Mouse (Mus musculus) intestine, embryonic 16.5 days (tissue): Measurements from ENCODE around the gene Gm4778. TPM values are rescaled to one million over a fixed set of nuclear protein-coding genes. Genes with fewer than 3 reads are reported as not detected.
A peak's percentile ranks its signal among the peaks of the same experiment; 100 is the strongest.
"Not testable (repeated sequence)": the region's sequence is repeated elsewhere in the genome, so short reads cannot be mapped to it uniquely, and the experiment has no call there.

Source experiments
- ATAC-seq: fragments of 200-750 bp; cut with Nextera tagmentation; 2 replicates; pipeline ENCODE4 v1.8.0; 2017; ENCODE audit warnings: moderate TSS enrichment, moderate library complexity
- H3K27ac ChIP-seq: fragments of 300-500 bp; sonication (generic); 2 replicates; pipeline ENCODE4 v1.5.1; 2014; ENCODE audit warnings: mild to moderate bottlenecking, low read length
- H3K27me3 ChIP-seq: fragments of 300-500 bp; sonication (generic); replicated peaks from 2 replicates; pipeline ENCODE4 v1.6.1; 2014; ENCODE audit warnings: low read length, control low read depth, mixed read lengths; ENCODE audit not compliant: control insufficient read depth, insufficient read depth
- H3K36me3 ChIP-seq: fragments of 300-500 bp; sonication (generic); 2 replicates; pipeline ENCODE4 v1.6.1; 2014; ENCODE audit warnings: low read length, control low read depth; ENCODE audit not compliant: control insufficient read depth, insufficient read depth
- H3K4me1 ChIP-seq: fragments of 300-500 bp; sonication (generic); 2 replicates; pipeline ENCODE4 v1.6.1; 2014; ENCODE audit warnings: low read length, control low read depth, mixed read lengths; ENCODE audit not compliant: control insufficient read depth, insufficient read depth
- H3K4me2 ChIP-seq: fragments of 300-500 bp; sonication (generic); 2 replicates; pipeline ENCODE4 v1.6.1; 2014; ENCODE audit warnings: low read depth, low read length, control low read depth
- H3K4me3 ChIP-seq: fragments of 300-500 bp; sonication (generic); 2 replicates; pipeline ENCODE4 v1.5.1; 2014; ENCODE audit warnings: mild to moderate bottlenecking, low read length
- H3K9ac ChIP-seq: fragments of 300-500 bp; sonication (generic); 2 replicates; pipeline ENCODE4 v1.6.1; 2014; ENCODE audit warnings: low read depth, low read length
- H3K9me3 ChIP-seq: fragments of 300-500 bp; sonication (generic); 2 replicates; pipeline ENCODE4 v1.6.1; 2016; ENCODE audit warnings: low read length, control low read depth; ENCODE audit not compliant: control insufficient read depth
- WGBS: fragments of 180-500 bp; shearing (Covaris S2); extraction: QIAGEN DNeasy Blood & Tissue Kit; methylation state at CpG from one replicate; pipeline ENCODE4 v1.1.7; 2014; 5-methylcytosine and 5-hydroxymethylcytosine counted together
- polyA plus RNA-seq: library from polyadenylated mRNA; unstranded; fragments of >200 nt; fragmentation: Nextera tagmentation; extraction: Ambion mirVana; gene quantifications from 2 replicates; pipeline ENCODE4 v1.2.1, GENCODE M21; 2015

Gene Gm4778
- not detected in 2 replicates for polyA plus RNA-seq

DNA sequence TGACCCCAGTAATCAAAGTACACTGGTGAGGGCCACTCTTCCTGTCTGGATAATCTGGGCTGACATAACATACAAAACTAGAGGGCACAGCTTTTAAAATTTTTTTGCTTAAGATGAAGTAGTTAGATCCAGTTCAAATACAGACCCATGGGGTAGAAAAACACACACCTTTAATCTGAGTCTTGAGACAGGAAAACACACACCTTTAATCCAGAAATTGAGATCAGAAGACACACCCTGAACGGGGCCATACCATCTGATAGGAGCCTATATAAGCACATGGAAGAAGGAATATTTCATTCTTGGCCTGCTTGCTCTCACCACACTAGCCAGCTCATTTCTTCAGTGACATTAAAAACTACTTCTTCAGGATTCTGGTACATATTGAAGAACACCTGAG lies at the start of gene Gm4778:
Gene Gm4778 (plus strand): TSS at position 301 of the 400 bp plus-strand sequence.
- H3K9ac ChIP-seq, H3K4me1 ChIP-seq, H3K4me3 ChIP-seq, H3K9me3 ChIP-seq, ATAC-seq, H3K4me2 ChIP-seq, H3K27ac ChIP-seq, H3K27me3 ChIP-seq, H3K36me3 ChIP-seq: not testable (repeated sequence)
- 100% methylated on average over 1 of the region's 1 CpGs for WGBS

DNA sequence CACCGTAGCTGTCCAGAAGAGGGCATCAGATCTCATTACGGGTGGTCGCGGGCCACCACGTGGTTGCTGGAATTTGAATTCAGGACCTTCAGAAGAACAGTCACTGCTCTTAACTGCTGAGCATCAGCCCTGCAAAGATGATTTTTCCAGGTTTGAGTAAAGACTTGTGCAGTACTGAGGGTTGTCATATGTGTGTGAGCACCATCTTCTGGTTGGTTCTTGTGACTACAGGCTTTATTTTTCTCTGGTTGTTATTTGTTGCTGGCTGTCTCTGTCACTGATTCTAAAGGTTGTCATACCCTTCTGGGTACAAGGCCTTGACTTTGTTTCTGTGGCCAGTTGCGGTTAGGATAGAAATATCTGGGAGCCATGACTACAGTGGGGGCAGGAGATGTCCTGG lies 3.2 kb upstream of the Gm4778 start:
- H3K4me2 ChIP-seq = no peak overlapping the region
- H3K9ac ChIP-seq = no peak overlapping the region
- H3K36me3 ChIP-seq = no peaks in the 10 kb centered on the region
- no peak overlapping the region for H3K4me3 ChIP-seq
- no peaks in the 10 kb centered on the region for H3K27me3 ChIP-seq
- WGBS = 44% methylated on average over 6 of the region's 6 CpGs
- H3K27ac ChIP-seq = no peak overlapping the region
- H3K4me1 ChIP-seq = no peaks in the 10 kb centered on the region
- ATAC-seq = 0 out of 2 replicates have a peak, but pooled peaks have one; percentile 26
- H3K9me3 ChIP-seq = no peaks in the 10 kb centered on the region

DNA sequence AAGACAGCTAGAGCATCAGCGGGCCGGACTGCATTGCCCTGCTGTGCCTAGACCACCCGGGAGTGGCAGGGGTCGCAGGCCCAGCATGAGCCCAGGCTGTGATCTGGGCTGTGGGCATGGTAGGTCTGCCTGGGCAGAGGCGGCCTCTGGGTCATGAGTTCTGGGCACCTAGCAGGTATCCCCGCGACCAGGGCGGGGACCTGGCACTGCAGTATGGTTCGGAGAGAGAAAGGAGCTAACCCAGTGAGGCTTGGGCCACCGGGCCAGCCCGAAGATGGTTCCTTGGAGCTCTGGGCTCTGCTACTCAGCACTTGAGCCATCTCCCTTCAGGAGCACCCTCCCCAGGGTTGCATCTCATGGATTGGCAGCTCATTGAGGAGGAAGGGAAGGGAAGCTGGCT lies 12.2 kb downstream of the Gm4778 start:
- 89% methylated on average over 11 of the region's 11 CpGs for WGBS
- Histone ChIP-seq H3K9ac (no peak overlapping the region), H3K27ac (no peak overlapping the region), H3K4me3 (no peak overlapping the region), H3K4me1 (no peaks in the 10 kb centered on the region), H3K4me2 (no peak overlapping the region), H3K9me3 (no peaks in the 10 kb centered on the region), H3K27me3 (no peaks in the 10 kb centered on the region), H3K36me3 (no peaks in the 10 kb centered on the region)
- no peak for ATAC-seq

DNA sequence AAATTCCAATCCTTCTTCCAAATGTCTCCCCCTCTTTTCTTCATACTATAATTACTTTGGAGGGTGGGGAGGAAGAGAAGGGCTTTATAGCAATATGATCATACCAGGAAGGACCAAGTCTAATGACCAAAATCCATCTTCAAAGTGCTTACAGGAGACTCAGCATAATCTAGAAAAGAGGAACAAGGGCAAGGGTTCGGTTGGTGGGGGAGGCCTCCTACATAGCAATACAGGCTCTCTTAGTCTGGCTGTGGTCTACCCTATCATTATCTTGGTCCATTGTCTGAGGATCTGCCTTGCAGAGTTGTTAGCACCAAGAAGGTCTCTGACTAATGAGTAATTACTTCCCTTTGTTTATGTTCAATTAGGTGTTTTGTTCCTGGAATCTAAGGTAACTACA lies 41.6 kb downstream of the Gm4778 start:
- no peak for ATAC-seq
- 68% methylated on average over 1 of the region's 1 CpGs for WGBS
- no peak overlapping the region for H3K27ac ChIP-seq
- no peaks in the 10 kb centered on the region for H3K36me3 ChIP-seq
- H3K27me3 ChIP-seq = no peaks in the 10 kb centered on the region
- no peak overlapping the region for H3K9ac ChIP-seq
- no peak overlapping the region for H3K4me3 ChIP-seq
- H3K4me2 ChIP-seq = no peak overlapping the region
- no peaks in the 10 kb centered on the region for H3K4me1 ChIP-seq
- no peaks in the 10 kb centered on the region for H3K9me3 ChIP-seq

- Histone ChIP-seq H3K27me3 (no peaks in the 10 kb centered on the region), H3K4me1 (0 out of 2 replicates have a peak, but pooled peaks cover 6% of the 10 kb centered on the region), H3K36me3 (no peaks in the 10 kb centered on the region), H3K4me2 (no peak overlapping the region), H3K27ac (no peak overlapping the region), H3K9me3 (no peaks in the 10 kb centered on the region), H3K4me3 (no peak overlapping the region), H3K9ac (no peak overlapping the region)
- no peak for ATAC-seq
Observed at GRCm38 (mm10) chr3:94306975-94307374, 43.1 kb downstream of the Gm4778 start.

GRCm38 (mm10) chr3:94309633-94310363 lies 46.0 kb downstream of the Gm4778 start, which contains the start of gene Them4:
TSS of gene Them4 (plus strand) at chr3:94310089.
- WGBS = under 1% methylated on average over 47 of the region's 47 CpGs
- H3K4me1 ChIP-seq = 0 out of 2 replicates have a peak, but pooled peaks cover 6% of the 10 kb centered on the region

GRCm38 (mm10) chr3:94310491-94310890 lies 46.7 kb downstream of the Gm4778 start:
- H3K4me1 ChIP-seq = 0 out of 2 replicates have a peak, but pooled peaks cover 6% of the 10 kb centered on the region
- peak overlapping the region; percentile 68 for H3K4me3 ChIP-seq
- no peak for ATAC-seq
- peak overlapping the region; percentile 68 for H3K4me2 ChIP-seq
- H3K27ac ChIP-seq = peak overlapping the region; percentile 96
- no peaks in the 10 kb centered on the region for H3K36me3 ChIP-seq
- H3K27me3 ChIP-seq = no peaks in the 10 kb centered on the region
- WGBS = 40% methylated on average over 7 of the region's 7 CpGs
- H3K9me3 ChIP-seq = no peaks in the 10 kb centered on the region
- H3K9ac ChIP-seq = peak overlapping the region; percentile 79

More at GRCm38 (mm10) chr3:94309633-94310363, 46.0 kb downstream of the Gm4778 start, which contains the start of gene Them4:
- peak within 1 kb of the TSS; percentile 96 for H3K27ac ChIP-seq
- H3K27me3 ChIP-seq = no peaks in the 10 kb centered on the region
- no peaks in the 10 kb centered on the region for H3K9me3 ChIP-seq
- peak within 1 kb of the TSS; percentile 68 for H3K4me3 ChIP-seq
- ATAC-seq = peak; percentile 99
- H3K36me3 ChIP-seq = no peaks in the 10 kb centered on the region
- peak within 1 kb of the TSS; percentile 79 for H3K9ac ChIP-seq
- H3K4me2 ChIP-seq = peak within 1 kb of the TSS; percentile 68

DNA sequence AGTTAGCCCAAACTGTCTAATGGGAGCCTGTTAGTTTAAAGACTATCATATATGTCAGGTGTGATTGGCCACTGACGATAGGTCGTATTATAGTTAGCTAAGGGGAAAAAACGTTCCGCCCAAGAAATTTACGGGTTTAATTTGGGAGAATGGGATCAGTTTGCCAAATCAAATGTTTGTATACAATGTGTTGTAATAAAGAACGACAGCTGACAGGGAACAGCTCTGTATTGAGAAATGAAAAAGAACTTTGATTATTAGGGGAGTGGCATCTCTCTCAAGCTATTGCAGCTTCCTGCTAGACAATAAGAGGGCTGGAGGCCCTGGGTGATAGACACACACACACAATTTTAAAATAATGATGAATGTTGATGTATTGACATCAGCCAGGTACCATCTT lies 47.1 kb downstream of the Gm4778 start:
- H3K27me3 ChIP-seq = no peaks in the 10 kb centered on the region
- 0 out of 2 replicates have a peak, but pooled peaks cover 6% of the 10 kb centered on the region for H3K4me1 ChIP-seq
- peak overlapping the region; percentile 79; the same call in 1 of the 2 replicates for H3K9ac ChIP-seq
- no peaks in the 10 kb centered on the region for H3K9me3 ChIP-seq
- peak overlapping the region; percentile 96 for H3K27ac ChIP-seq
- WGBS = 55% methylated on average over 6 of the region's 6 CpGs
- ATAC-seq = 0 out of 2 replicates have a peak, but pooled peaks have one; percentile 22
- H3K4me3 ChIP-seq = peak overlapping the region; percentile 68
- H3K4me2 ChIP-seq = peak overlapping the region; percentile 68
- no peaks in the 10 kb centered on the region for H3K36me3 ChIP-seq

- H3K36me3 ChIP-seq = no peaks in the 10 kb centered on the region
- WGBS = 66% methylated on average over 4 of the region's 4 CpGs
- ATAC-seq = no peak
Observed at GRCm38 (mm10) chr3:94311376-94311775, 47.5 kb downstream of the Gm4778 start.

More at GRCm38 (mm10) chr3:94311376-94311775, 47.5 kb downstream of the Gm4778 start:
- H3K9ac ChIP-seq = 0 out of 2 replicates have a peak overlapping the region, but pooled peaks have one; percentile 3
- H3K4me2 ChIP-seq = peak overlapping the region; percentile 68
- peak overlapping the region; percentile 96 for H3K27ac ChIP-seq
- H3K9me3 ChIP-seq = no peaks in the 10 kb centered on the region
- H3K4me3 ChIP-seq = peak overlapping the region; percentile 68
- H3K4me1 ChIP-seq = 0 out of 2 replicates have a peak, but pooled peaks cover 6% of the 10 kb centered on the region
- H3K27me3 ChIP-seq = no peaks in the 10 kb centered on the region
